Mouse (Mus musculus): ENCODE data around the gene Alb.

The Alb gene

DNA sequence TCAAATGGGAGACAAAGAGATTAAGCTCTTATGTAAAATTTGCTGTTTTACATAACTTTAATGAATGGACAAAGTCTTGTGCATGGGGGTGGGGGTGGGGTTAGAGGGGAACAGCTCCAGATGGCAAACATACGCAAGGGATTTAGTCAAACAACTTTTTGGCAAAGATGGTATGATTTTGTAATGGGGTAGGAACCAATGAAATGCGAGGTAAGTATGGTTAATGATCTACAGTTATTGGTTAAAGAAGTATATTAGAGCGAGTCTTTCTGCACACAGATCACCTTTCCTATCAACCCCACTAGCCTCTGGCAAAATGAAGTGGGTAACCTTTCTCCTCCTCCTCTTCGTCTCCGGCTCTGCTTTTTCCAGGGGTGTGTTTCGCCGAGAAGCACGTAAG, at the start of gene Alb:
Alb (plus strand) TSS at position 279 of the 400 bp plus-strand sequence.
- no peak for DNase-seq (ENCODE audit: low read depth in 1 of 2, low spot score in 2 of 2)

DNA sequence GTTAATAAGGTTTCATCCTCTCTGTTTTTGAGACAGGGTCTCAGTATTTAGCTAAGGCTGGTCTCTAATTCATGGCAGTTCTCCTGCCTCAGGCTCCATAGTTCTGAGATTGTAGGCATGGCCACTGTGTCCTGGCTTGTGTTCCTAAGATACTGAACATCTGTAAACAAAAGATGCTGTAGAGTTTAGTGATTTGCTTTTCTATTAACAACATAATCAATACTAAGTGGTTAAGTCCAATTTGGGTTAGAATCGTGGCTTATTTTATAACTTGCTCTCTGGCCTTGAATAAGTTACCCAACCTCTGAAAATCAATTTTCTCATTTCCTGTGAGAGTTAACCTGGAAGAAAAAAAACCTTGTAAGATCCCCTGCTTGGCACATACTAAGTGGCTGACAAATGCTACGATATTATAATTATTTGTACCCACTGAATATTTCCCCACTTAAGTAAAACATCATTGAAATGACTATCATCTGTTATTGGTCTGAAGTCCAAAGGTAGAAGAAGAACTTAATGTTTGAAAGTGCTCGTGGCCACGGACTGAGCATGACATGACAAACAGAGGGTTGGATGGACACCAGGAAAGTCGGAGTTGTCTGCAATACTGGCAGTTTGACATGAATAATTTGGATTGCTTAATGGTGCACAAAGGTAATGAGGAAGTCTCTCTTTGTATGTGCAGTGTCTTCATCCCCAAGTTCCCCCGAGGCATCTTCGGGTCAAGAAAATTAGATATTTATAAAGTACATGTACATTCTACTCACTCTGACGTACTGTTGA, 46.4 kb upstream of the Alb start:
- no peak for DNase-seq (ENCODE audit: low read depth in 1 of 2, low spot score in 2 of 2)

DNA sequence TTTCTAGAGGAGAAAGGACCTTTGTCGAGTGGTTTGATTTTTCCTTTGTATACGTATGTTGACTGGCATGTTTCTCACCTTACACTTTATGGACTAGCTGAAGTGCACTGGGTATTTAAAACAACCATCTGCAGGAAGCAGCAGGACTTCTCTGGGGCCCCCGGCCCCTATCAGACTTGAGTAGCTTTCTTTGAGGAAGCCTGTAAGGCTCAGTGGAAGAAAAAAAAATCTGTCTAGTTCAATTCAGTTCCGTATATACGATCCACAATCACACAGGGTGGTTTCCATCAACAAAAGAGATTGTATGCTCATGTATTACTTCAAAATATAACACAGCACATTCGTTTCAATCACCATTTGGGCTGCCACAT, 45.8 kb upstream of the Alb start:
- no peak for DNase-seq (ENCODE audit: low read depth in 1 of 2, low spot score in 2 of 2)

DNA sequence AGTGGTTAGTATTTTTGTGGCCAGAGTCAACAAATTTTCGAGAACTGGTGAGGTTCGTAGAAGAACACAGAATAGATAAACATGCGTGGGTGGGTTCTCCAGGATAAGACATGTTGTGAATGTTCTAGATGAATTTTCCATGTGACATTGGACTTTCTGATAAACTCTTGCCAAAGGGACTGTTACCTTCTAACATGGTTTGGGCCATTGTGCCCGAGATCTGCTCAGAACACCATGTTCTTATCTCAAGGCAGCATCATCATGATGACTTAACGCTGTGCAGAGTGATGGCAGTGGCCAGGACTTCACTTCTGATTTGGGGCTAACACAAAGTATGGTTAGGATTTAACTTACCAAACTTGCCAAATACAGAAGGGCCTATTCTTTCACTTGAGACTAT, 36.1 kb upstream of the Alb start:
- DNase-seq (ENCODE audit: low read depth in 1 of 2, low spot score in 2 of 2), result no peak

DNA sequence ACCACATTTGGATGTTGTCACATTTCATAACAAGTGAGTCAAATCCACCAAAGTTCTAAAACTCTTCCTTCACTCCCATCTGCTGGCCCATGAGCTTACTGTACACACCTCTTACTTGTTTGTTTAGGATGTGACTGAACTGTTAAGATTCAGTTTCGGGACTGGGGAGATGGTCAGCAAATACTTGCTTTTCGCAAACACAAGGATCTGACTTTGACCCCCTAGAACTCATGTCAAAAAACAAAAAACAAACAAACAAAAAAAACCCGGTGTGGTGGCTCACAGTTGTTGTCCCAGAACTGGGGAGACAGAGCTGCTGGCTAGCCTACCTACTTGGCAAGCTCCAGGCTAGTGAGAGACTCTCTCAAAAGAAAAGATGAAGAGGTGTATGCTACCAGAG, 35.5 kb upstream of the Alb start:
- no peak for DNase-seq (ENCODE audit: low read depth in 1 of 2, low spot score in 2 of 2)

DNA sequence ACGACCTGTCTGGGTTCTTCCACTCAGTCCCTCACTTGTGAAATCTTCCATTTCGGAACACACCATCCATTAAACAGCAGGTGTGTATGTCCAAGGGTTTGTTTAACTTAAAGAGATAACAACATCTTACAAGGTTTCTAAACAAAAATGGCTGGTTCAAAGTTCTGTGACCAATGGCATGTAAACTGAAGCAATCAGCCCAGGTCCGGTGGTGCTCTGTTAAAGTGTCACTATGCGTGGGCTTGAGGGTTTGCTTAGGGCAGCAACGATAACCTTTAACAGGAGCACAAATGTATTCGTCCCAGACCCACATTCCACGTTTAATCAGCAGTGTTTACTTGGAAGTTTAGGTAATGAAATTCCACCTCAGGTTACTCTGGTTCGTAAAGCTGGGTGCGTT, 29.6 kb upstream of the Alb start:
- DNase-seq (ENCODE audit: low read depth in 1 of 2, low spot score in 2 of 2), result no peak

DNA sequence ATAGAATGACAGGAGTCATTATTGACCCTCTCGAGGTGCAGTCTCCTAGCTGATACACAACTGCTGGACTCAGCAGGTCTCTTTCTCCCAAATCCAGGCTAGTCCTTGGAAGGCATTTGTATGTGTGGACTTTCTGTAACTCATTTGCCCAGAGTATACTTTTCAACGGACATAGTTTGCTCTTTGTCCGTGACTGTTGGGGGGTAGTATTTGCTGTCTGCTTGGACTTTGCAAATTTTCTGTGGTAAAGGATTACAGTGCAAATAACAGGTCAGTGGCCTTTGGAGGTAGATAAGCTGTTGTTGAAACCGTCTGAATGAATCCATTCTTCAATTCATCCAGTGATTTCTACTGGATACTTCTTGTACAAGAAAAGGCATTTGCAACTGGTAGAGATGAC, 21.5 kb upstream of the Alb start:
- DNase-seq (ENCODE audit: low read depth in 1 of 2, low spot score in 2 of 2), result no peak

DNA sequence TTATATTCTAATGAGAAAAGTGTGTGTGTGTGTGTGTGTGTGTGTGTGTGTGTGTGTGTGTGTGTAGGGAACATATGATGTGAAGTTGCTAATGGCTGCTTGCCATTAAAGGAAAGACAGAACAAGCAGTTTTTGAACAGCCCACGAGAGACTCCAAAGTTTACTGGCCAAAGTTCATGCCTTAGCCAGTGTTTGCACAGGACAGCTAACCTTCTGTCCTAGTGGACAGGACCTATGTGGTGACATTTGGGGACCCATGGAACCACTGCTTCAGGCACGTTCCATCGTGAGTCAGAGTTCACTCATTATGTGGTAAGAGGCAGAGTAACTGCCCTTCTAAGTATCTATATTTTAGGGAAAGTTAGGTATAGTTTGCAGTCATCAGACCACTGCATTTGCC, 13.1 kb upstream of the Alb start:
- no peak for DNase-seq (ENCODE audit: low read depth in 1 of 2, low spot score in 2 of 2)

DNA sequence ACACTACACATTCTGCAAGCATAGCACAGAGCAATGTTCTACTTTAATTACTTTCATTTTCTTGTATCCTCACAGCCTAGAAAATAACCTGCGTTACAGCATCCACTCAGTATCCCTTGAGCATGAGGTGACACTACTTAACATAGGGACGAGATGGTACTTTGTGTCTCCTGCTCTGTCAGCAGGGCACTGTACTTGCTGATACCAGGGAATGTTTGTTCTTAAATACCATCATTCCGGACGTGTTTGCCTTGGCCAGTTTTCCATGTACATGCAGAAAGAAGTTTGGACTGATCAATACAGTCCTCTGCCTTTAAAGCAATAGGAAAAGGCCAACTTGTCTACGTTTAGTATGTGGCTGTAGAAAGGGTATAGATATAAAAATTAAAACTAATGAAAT, 10.7 kb upstream of the Alb start:
- DNase-seq (ENCODE audit: low read depth in 1 of 2, low spot score in 2 of 2), result no peak

DNA sequence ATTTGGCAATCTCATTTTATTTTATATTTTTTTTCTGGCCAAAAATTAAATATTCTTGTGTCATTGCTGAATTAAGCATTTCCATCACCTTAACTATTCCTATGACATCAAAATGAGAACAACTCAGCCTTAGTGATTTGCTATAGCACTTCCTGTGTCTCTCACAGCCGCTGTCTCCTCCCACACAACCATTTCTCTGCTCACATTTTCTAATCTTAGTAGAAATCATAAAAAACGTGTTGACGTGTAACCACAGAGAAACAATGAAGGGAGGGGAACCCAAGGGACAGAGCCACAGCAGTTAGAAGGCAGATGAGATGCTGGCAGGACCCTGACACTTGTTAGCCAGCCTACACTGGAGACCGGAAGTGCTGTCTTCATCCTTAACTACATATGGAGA, 8.0 kb upstream of the Alb start:
- no peak for DNase-seq (ENCODE audit: low read depth in 1 of 2, low spot score in 2 of 2)

DNA sequence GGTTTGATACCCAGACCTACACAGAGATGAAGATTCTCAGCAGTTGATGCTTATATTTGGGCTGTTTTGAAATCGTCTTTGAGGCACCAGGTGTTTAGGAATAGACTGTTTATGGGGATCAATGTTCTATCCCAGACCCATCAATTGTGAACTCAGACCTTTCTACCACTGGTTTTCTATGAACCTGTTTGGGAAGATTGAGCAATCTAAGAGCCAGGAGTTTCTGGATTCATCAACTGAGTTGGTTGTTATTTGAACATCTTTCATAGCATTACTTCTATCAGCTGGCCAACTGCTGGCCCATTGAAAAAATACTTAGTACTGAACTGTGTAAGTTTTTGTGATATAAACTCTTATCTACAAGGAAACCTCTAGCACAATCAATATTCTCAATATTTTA, 3.5 kb upstream of the Alb start:
- no peak for DNase-seq (ENCODE audit: low read depth in 1 of 2, low spot score in 2 of 2)

DNA sequence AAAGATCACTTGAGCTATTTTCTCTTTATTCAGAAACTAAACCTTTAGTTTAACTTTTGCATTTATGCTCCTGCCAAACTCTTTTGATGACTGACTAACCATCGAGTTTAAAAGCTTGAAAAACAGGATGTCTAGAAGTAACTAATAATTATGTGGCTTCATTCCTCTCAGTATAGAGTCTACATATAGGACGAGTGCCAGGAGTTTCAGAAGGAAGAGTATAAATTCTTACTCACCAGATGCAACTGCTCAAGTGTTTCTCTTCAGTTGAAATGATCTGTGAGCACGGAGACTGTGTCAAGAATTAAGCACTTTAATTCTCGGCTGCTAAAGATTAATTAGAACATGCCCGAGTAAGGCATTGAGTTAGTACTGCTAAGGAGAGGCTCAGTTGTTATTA, 2.0 kb upstream of the Alb start:
- no peak for DNase-seq (ENCODE audit: low read depth in 1 of 2, low spot score in 2 of 2)

DNA sequence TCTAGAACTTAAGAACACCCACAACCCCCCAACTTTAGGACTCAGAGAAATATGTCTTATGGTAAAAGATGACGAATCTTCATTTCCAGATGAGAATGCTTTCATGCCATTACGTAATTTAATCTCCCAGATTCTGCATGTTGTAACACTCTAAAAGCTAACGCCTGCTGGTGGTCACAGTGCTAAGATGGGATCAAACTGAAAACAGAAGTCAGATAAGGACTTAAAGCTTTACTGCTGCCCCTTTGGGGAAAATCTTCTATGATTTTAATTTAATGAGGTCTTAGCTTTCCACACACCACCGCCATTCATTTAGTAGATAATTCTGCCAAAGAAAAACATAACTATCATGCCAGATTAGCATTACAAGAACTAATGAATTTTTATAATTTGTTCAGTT, 6.1 kb downstream of the Alb start:
- DNase-seq (ENCODE audit: low read depth in 1 of 2, low spot score in 2 of 2), result no peak

DNA sequence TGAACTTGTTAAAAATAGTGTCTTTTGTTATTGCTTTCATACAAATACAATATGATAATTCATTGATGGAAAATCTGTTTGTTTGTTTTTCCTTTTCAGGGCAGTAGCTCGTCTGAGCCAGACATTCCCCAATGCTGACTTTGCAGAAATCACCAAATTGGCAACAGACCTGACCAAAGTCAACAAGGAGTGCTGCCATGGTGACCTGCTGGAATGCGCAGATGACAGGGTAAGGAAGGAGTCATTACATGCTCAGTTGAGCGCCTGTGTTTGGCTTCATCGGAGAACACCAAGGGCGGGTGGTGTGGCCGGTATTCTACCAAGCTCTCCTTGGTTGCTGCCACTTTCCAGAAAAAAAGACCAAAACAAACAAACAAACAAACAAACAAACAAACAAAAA, 6.5 kb downstream of the Alb start:
- no peak for DNase-seq (ENCODE audit: low read depth in 1 of 2, low spot score in 2 of 2)

DNA sequence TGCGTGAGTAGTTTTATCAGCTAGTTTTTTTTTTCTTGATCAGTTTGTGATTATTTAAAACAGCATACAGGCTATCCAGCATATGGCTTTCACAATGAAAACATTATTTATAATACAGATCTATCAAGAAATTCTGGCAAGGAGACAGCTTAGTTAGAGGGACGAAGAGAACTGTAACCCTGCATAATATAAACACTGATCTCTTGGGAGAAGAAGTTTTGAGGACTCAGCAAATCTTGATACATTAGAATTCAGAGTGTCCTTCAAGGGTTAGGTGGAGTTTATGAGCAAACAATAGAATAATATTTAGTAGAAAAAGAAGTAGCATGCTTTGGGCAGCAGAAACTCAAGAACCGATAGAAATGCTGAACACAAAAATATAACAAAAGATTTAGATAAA, 10.1 kb downstream of the Alb start:
- no peak for DNase-seq (ENCODE audit: low read depth in 1 of 2, low spot score in 2 of 2)

DNA sequence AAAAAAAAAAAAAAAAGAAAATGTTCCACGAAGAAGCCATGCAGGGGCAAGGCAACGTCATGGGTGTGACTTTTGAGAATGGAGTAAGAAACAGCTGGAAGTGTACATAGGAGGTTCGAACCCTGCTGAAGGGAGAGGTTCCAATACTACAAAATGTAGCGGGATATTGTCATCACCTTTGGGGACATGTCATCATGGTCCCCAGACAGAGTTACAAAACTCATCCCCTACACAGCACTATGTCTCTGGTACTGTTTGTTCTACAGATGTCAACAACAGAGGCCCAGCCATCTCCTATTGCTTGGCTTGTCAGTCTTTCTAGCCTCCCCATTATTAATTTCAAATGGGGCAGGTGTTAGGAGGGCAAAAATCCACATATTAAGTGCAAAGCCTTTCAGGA, 13.2 kb downstream of the Alb start:
- DNase-seq (ENCODE audit: low read depth in 1 of 2, low spot score in 2 of 2), result no peak

DNA sequence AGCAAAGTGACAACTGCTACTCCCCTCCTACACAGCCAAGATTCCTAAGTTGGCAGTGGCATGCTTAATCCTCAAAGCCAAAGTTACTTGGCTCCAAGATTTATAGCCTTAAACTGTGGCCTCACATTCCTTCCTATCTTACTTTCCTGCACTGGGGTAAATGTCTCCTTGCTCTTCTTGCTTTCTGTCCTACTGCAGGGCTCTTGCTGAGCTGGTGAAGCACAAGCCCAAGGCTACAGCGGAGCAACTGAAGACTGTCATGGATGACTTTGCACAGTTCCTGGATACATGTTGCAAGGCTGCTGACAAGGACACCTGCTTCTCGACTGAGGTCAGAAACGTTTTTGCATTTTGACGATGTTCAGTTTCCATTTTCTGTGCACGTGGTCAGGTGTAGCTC, 13.7 kb downstream of the Alb start:
- DNase-seq (ENCODE audit: low read depth in 1 of 2, low spot score in 2 of 2), result no peak

DNA sequence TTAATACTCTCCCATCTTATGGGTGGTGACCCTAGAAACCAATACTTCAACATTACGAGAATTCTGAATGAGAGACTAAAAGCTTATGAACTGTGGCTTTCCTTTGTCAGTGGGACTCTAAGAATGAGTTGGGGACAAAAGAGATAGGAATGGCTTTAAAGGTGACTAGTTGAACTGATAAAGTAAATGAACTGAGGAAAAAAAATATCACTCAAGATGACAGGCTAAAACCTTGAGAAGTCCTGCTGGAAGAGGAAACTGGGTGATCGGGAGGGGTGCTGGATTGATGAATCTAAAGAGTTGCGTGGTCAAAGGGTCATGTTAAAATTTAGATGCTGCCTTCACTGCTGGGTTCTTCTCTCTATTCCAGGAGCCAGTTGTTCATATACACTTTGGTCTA, 16.0 kb downstream of the Alb start:
- no peak for DNase-seq (ENCODE audit: low read depth in 1 of 2, low spot score in 2 of 2)

DNA sequence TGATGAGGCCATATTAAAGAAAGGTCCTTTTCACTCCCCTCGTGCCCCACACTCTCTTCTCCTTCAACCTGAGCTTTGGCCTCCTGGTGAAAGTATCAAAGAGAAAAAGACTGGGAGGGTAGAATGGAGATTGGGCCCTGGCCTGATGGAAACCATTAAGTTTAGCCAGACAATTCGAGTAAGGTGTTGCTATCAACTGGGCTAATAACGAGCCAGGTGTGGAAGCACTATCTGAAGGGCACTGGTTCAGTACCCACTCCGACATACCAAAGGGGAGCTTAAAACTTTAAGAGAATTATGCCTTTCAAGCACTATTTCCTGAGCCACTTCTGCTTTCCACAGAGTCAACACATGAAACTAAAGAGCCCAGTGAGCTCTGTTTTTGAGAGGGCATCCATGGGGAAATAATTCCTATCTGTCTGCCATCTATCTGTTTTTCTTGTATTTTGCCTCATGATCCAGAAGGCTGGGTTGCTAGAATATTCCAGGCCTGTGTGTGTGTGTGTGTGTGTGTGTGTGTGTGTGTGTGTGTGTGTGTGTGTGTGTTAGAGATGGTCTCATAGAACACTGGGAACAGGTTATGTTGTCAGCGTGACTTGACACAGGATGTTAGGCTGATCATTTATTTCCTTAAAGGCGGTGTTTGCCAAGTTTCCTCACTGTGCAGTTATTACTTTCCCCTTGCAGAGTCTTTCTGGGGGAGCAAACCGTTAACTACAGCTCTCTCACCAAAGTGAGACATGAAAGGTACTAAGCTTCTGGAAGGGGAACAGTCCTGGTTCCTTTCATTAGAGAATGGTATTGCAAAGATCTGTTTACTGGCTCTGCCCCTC, 16.8 kb downstream of the Alb start:
- no peak for DNase-seq (ENCODE audit: low read depth in 1 of 2, low spot score in 2 of 2)

DNA sequence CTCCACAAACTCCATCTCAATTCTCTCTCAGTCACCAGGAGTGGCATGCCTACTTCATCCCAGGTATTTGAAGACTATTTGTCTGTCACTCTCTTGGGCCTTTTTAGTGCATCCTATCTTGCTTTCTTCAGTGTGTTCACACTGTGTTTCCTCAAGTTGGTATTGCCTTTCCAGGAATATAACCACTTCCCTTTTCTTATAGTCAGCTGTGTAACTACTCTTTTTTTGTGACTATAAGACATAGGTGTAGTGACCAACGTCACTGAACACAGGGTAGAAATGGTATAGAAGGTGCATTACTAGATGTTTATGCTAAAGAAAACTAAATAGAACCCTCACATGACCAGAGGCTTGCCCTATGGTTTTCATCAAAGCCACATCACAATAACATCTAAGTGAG, 18.2 kb downstream of the Alb start:
- DNase-seq (ENCODE audit: low read depth in 1 of 2, low spot score in 2 of 2), result no peak

DNA sequence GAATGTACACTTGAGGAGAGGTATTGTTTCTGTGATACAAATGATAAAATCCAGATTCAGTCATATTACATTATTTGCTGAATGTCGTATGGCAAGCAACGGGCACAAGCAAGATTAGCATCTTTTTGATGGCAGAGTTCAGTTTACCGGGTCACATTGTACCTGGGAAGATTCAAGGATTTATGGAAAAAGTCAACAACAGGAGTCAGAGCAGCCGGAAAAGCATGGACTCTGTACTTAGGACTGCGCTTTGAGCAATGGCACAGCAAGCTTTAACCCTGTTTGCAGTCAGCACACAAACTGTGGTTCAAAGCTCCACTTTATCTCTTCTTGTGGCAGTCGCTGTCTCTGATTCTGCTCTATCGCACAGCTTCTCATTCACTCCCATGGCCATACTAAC, 24.9 kb downstream of the Alb start:
- DNase-seq (ENCODE audit: low read depth in 1 of 2, low spot score in 2 of 2), result no peak

DNA sequence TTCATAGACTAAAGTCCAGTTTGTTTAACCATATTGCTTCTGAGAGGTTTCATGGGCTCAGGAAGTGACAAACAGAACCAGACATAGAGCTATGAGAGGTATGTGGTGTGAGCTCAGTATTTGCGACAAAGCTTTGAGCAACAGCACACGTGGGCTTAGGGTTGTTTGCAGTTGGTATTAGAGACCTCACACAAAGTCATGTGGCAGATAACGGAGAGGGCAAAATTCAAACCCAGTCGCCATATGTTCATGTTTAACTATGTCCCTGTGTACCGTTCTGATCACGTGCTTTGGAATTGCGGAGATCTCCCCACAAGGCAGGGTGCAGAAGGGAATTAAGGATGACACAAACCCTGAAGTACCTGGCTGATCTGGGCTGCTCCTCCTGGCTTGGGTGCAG, 27.6 kb downstream of the Alb start:
- DNase-seq (ENCODE audit: low read depth in 1 of 2, low spot score in 2 of 2), result no peak

DNA sequence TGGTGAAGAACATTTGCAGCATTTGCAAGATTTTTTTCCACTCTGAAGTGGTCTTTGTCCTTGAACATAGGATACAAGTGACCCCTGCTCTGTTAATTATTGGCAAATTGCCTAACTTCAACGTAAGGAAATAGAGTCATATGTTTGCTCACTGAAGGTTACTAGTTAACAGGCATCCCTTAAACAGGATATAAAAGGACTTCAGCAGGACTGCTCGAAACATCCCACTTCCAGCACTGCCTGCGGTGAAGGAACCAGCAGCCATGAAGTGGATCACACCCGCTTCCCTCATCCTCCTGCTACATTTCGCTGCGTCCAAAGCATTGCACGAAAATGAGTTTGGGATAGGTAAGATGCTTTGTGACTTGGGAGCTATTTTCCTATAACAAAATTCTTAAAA, 29.8 kb downstream of the Alb start, which contains the start of gene Afp:
Afp (plus strand) TSS at position 220 of the 400 bp plus-strand sequence.
- no peak for DNase-seq (ENCODE audit: low read depth in 1 of 2, low spot score in 2 of 2)

All from monocyte, adult 2 months (primary cell).